Mouse (Mus musculus) heart, adult 2 months (tissue): ENCODE data around the gene Catsperz. TPM values are rescaled to one million over a fixed set of nuclear protein-coding genes. Genes with fewer than 3 reads are reported as not detected.
A peak's percentile ranks its signal among the peaks of the same experiment; 100 is the strongest.

Source experiments
- DNase-seq, 2 experiments: peaks; one replicate each; pipeline ENCODE4 v3.0.0; 2021
- H3K27ac ChIP-seq: fragments of 200-600 bp; 2 replicates; pipeline ENCODE4 v1.8.1; 2022
- H3K27me3 ChIP-seq: fragments of 200-500 bp; 2 replicates; pipeline ENCODE4 v1.6.1; 2012; ENCODE audit warnings: mild to moderate bottlenecking, low read length, inconsistent platforms, mixed read lengths; ENCODE audit not compliant: control insufficient read depth, insufficient read depth
- H3K36me3 ChIP-seq: fragments of 200-500 bp; 2 replicates; pipeline ENCODE4 v1.6.1; 2012; ENCODE audit warnings: low read length, inconsistent platforms; ENCODE audit not compliant: control insufficient read depth, insufficient read depth
- H3K4me1 ChIP-seq: fragments of 200-500 bp; 2 replicates; pipeline ENCODE4 v1.6.1; 2011; ENCODE audit warnings: low read length; ENCODE audit not compliant: control insufficient read depth, insufficient read depth
- H3K4me3 ChIP-seq: fragments of 200-600 bp; 2 replicates; pipeline ENCODE4 v1.8.1; 2022
- H3K79me2 ChIP-seq: fragments of 200-500 bp; replicated peaks from 2 replicates; pipeline ENCODE4 v1.6.1; 2012; ENCODE audit warnings: mild to moderate bottlenecking, inconsistent platforms, low read length, moderate library complexity, mixed read lengths; ENCODE audit not compliant: control insufficient read depth, insufficient read depth
- H3K9ac ChIP-seq: fragments of 200-500 bp; 2 replicates; pipeline ENCODE4 v1.6.1; 2012; ENCODE audit warnings: low read depth, mild to moderate bottlenecking, control low read depth, inconsistent platforms, low read length, mixed read lengths
- CTCF ChIP-seq: fragments of 200-600 bp; IDR thresholded peaks from 2 replicates; pipeline ENCODE4 v1.8.1; 2022; ENCODE audit warnings: antibody characterized with exemption, mild to moderate bottlenecking, moderate library complexity
- EP300 ChIP-seq: fragments of 200-500 bp; IDR thresholded peaks from 2 replicates; pipeline ENCODE4 v1.6.1; 2011; ENCODE audit warnings: low read depth, low read length, control low read depth; ENCODE audit not compliant: insufficient read depth
- POLR2A ChIP-seq: fragments of 200-500 bp; IDR thresholded peaks from 2 replicates; pipeline ENCODE4 v1.6.1; 2011; ENCODE audit warnings: mild to moderate bottlenecking, low read depth, low read length, control low read depth; ENCODE audit not compliant: insufficient read depth
- WGBS: fragments of 180-500 bp; shearing (Covaris S2); methylation state at CpG from one replicate; pipeline ENCODE4 v1.1.7; 2018; 5-methylcytosine and 5-hydroxymethylcytosine counted together
- intact Hi-C: fragments of 180-260 bp; cut with DNase I; formaldehyde crosslinking; loops from one replicate; pipeline ENCODE4 v1.15.1; 2025
- long read RNA-seq: library from polyadenylated mRNA; stranded (forward); transcript quantifications from one replicate; pipeline ENCODE4 v2.0.0, GENCODE M21; 2021
- polyA plus RNA-seq: library from polyadenylated mRNA; depleted of rRNA; stranded (reverse); fragments of >200 nt; gene quantifications from 2 replicates; pipeline ENCODE4 v1.2.3, GENCODE M21; 2012; rRNA removed
- total RNA-seq, 2 experiments: library from RNA; stranded (reverse); gene quantifications; 2 replicates each; pipeline ENCODE4 v1.2.3; 2021

The Catsperz gene
- total RNA-seq (not detected), polyA plus RNA-seq (0.23 and 0.64 TPM in 2 replicates)
- long read RNA-seq: 0 reads

DNA sequence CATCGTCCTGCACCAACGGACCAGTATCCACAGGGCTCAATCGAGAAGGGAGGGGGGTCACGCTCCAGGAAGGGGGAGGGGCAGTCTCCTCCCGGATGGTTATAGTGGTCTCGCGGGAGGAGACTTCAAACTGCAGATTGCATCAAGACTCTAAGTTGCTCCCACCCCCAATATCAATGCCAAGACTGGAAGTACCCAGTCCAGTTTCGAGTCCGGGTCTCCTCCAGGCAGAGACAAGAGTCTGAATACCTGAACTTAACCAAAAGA, at the start of gene Catsperz:
Gene Catsperz, minus strand, starts transcription at position 74 of the 267 bp plus-strand sequence.
- H3K27me3 ChIP-seq: peaks cover 13% of the 10 kb centered on the region
- intact Hi-C loops: loop anchor here (2.0 kb wide), 1 partner anchor 14 kb away; no protein-coding TSS in a partner anchor
- TF ChIP-seq CTCF (no peak), EP300 (no peak), POLR2A (no peak)
- no peak within 1 kb of the TSS for H3K27ac ChIP-seq
- H3K4me3 ChIP-seq: peak within 1 kb of the TSS; percentile 29; the same call in 1 of the 2 replicates
- WGBS: 6% methylated on average over 9 of the region's 9 CpGs
- peaks cover 9% of the 10 kb centered on the region for H3K4me1 ChIP-seq
- H3K36me3 ChIP-seq: no peaks in the 10 kb centered on the region
- H3K79me2 ChIP-seq: no peaks in the 10 kb centered on the region
- DNase-seq: no peak
- H3K9ac ChIP-seq: peak within 1 kb of the TSS; percentile 36

GRCm38 (mm10) chr19:6974211-6975205, 49.3 kb upstream of the Catsperz start, which contains the start of gene Ppp1r14b:
TSS of gene Ppp1r14b (plus strand) at chr19:6974968.
- peaks cover 5% of the 10 kb centered on the region for H3K4me1 ChIP-seq
- no peaks in the 10 kb centered on the region for H3K79me2 ChIP-seq
- peak; percentile 84 to 87 for DNase-seq
- 3% methylated on average over 75 of the region's 84 CpGs for WGBS
- no peak for TF ChIP-seq EP300
- 0 out of 2 replicates have a peak, but pooled peaks have one; percentile 44 for TF ChIP-seq POLR2A
- TF ChIP-seq CTCF: no peak
- peak within 1 kb of the TSS; percentile 69 for H3K9ac ChIP-seq
- intact Hi-C loops: loop anchor here (5.0 kb wide), 1 partner anchor 32 kb away; the partner anchor contains the start of genes Bad and Gpr137
- no peaks in the 10 kb centered on the region for H3K36me3 ChIP-seq
- no peaks in the 10 kb centered on the region for H3K27me3 ChIP-seq
- peak within 1 kb of the TSS; percentile 68 for H3K4me3 ChIP-seq
- peak within 1 kb of the TSS; percentile 83 for H3K27ac ChIP-seq

GRCm38 (mm10) chr19:6973581-6974190, 48.5 kb upstream of the Catsperz start:
- TF ChIP-seq EP300 (no peak), POLR2A (no peak), CTCF (no peak)
- DNase-seq: no peak
- intact Hi-C loops: no loop called here
- Histone ChIP-seq H3K4me1 (peaks cover 5% of the 10 kb centered on the region), H3K27me3 (no peaks in the 10 kb centered on the region), H3K27ac (peak overlapping the region; percentile 83), H3K36me3 (no peaks in the 10 kb centered on the region), H3K4me3 (peak overlapping the region; percentile 68), H3K79me2 (no peaks in the 10 kb centered on the region), H3K9ac (no peak overlapping the region)
- 40% methylated on average over 12 of the region's 12 CpGs for WGBS

- intact Hi-C loops: no loop called here
Observed at GRCm38 (mm10) chr19:6972247-6972917, 47.2 kb upstream of the Catsperz start.

DNA sequence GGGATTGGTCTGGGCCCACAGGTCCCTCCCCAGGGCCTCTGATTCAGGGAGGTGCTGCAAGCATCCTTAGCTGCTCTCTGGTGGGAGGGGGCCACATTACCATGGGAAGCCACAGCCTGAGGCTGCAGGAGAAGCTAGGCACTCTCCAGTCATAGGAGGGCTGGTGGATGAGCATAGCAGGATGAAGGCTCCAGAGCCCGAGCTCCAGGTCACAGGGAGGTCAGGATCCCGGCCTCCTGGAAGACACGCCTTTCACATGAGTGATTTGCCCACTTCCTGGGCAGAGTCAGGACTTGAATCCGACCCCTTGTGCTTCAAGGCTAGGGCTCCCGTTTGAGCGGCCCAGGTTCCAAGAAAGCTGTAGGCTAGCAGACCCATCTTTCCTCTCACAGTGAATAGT, 46.5 kb upstream of the Catsperz start:
- Histone ChIP-seq H3K36me3 (no peaks in the 10 kb centered on the region), H3K4me3 (no peak overlapping the region), H3K4me1 (peaks cover 4% of the 10 kb centered on the region), H3K79me2 (no peaks in the 10 kb centered on the region; the same call in 1 of the 2 replicates), H3K9ac (no peak overlapping the region), H3K27ac (no peak overlapping the region), H3K27me3 (no peaks in the 10 kb centered on the region)
- intact Hi-C loops: no loop called here
- WGBS: 47% methylated on average over 6 of the region's 6 CpGs
- no peak for DNase-seq
- TF ChIP-seq EP300 (no peak), CTCF (no peak), POLR2A (no peak)

More at GRCm38 (mm10) chr19:6972247-6972917, 47.2 kb upstream of the Catsperz start:
- DNase-seq: no peak
- 77% methylated on average over 13 of the region's 13 CpGs for WGBS
- no peaks in the 10 kb centered on the region for H3K36me3 ChIP-seq
- no peak overlapping the region for H3K9ac ChIP-seq
- no peaks in the 10 kb centered on the region; the same call in 1 of the 2 replicates for H3K79me2 ChIP-seq
- H3K4me1 ChIP-seq: peaks cover 5% of the 10 kb centered on the region
- no peak for TF ChIP-seq POLR2A
- TF ChIP-seq EP300: no peak
- no peak for TF ChIP-seq CTCF
- no peaks in the 10 kb centered on the region for H3K27me3 ChIP-seq
- H3K4me3 ChIP-seq: no peak overlapping the region
- no peak overlapping the region for H3K27ac ChIP-seq
